Mouse (Mus musculus) layer of hippocampus, adult 18-20 months (tissue): Measurements from ENCODE around the gene Ints7. TPM values are rescaled to one million over a fixed set of nuclear protein-coding genes. Genes with fewer than 3 reads are reported as not detected.

Experiments used
- DNase-seq, 2 experiments: peaks; one replicate each; pipeline ENCODE4 v3.0.0; 2022; ENCODE audit warnings: low spot score in 2 of 2
- total RNA-seq, 2 experiments: library from RNA; stranded (reverse); gene quantifications; 2 replicates each; pipeline ENCODE4 v1.2.3; 2021

Gene Ints7
- total RNA-seq, 2 experiments from 2014 or later = 20.7 to 23.2 TPM

- no peak for DNase-seq
Measured at GRCm38 (mm10) chr1:191628457-191629169, 53.2 kb downstream of the Ints7 start.

GRCm38 (mm10) chr1:191629170-191629636, 53.8 kb downstream of the Ints7 start:
- DNase-seq = no peak

GRCm38 (mm10) chr1:191632511-191633095, 57.2 kb downstream of the Ints7 start:
- DNase-seq = no peak

GRCm38 (mm10) chr1:191634116-191634515, 58.7 kb downstream of the Ints7 start:
- DNase-seq = no peak

GRCm38 (mm10) chr1:191638404-191638803, 63.0 kb downstream of the Ints7 start:
- DNase-seq = no peak

GRCm38 (mm10) chr1:191639200-191639807, 63.9 kb downstream of the Ints7 start:
- no peak for DNase-seq

GRCm38 (mm10) chr1:191640146-191640545, 64.7 kb downstream of the Ints7 start:
- no peak for DNase-seq

- no peak for DNase-seq
Measured at GRCm38 (mm10) chr1:191640848-191641247, 65.4 kb downstream of the Ints7 start.

GRCm38 (mm10) chr1:191641438-191641837, 66.0 kb downstream of the Ints7 start:
- no peak for DNase-seq

- DNase-seq = no peak
Measured at GRCm38 (mm10) chr1:191642903-191643302, 67.5 kb downstream of the Ints7 start.

- no peak for DNase-seq
Measured at GRCm38 (mm10) chr1:191645921-191646320, 70.5 kb downstream of the Ints7 start.

GRCm38 (mm10) chr1:191647590-191647989, 72.2 kb downstream of the Ints7 start:
- DNase-seq = no peak

GRCm38 (mm10) chr1:191659441-191659840, 84.0 kb downstream of the Ints7 start:
- no peak for DNase-seq

- DNase-seq = no peak
Measured at GRCm38 (mm10) chr1:191661019-191661796, 85.8 kb downstream of the Ints7 start.

GRCm38 (mm10) chr1:191662178-191662898, 86.9 kb downstream of the Ints7 start:
- peak in 1 of 2 experiments; percentile 32 for DNase-seq

GRCm38 (mm10) chr1:191662899-191663500, 87.6 kb downstream of the Ints7 start:
- no peak for DNase-seq

GRCm38 (mm10) chr1:191663603-191664002, 88.2 kb downstream of the Ints7 start:
- no peak for DNase-seq

- DNase-seq = no peak
Measured at GRCm38 (mm10) chr1:191666351-191666750, 90.9 kb downstream of the Ints7 start.

- no peak for DNase-seq
Measured at GRCm38 (mm10) chr1:191668030-191668429, 92.6 kb downstream of the Ints7 start.
